Mouse (Mus musculus): Measurements from ENCODE around the gene Twf1. TPM values are rescaled to one million over a fixed set of nuclear protein-coding genes. Genes with fewer than 3 reads are reported as not detected.

Gene Twf1
- 57.1 TPM for polyA plus RNA-seq (2014; fragmentation: Illumina TruSeq; extraction: RNeasy Lipid Tissue Mini Kit (QIAGEN cat#74804); ENCODE audit: low read depth, low replicate concordance)

DNA sequence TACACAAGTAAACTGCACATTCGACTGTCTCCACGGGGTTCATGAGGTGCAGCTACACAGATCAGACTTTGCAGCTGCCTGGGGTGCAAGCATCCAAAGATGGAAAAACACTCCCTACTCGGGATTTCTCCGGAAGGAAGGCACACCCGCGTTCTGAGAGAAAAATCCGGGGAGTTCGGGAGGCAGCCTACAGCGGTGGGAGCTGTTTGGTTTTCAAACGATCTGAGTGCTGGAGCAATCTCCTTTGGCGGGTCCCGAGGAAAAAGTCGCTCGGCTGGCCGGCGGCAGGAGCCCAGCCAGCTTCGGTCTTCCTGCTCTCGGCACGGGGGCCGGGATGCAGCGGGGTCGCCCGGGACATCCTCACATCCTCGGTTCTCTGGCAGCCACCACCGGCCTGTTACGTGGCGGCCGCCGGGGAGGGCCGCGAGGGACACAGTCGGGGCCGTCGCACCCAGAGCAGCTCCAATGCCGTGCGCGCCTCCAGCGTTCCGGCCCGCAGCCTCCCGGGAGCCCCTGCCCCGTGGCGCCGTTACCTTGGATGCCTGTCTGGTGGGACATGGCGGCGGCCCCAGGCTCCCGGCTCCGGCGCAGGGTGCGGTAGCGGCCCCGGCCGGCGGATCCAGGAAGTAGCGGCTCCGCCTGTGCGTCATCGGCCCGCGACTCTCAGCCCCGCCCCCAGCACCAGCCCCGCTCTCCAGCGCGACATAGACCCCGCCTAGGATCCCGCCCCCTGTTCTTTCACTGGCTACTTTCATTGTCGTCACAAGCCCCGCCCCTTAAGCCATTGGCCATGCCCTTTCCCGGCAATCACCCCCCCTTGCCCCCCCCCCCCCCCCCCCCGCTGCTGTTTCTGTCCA, at the start of gene Twf1:
Gene Twf1 (minus strand): TSS at position 671 of the 857 bp plus-strand sequence.

DNA sequence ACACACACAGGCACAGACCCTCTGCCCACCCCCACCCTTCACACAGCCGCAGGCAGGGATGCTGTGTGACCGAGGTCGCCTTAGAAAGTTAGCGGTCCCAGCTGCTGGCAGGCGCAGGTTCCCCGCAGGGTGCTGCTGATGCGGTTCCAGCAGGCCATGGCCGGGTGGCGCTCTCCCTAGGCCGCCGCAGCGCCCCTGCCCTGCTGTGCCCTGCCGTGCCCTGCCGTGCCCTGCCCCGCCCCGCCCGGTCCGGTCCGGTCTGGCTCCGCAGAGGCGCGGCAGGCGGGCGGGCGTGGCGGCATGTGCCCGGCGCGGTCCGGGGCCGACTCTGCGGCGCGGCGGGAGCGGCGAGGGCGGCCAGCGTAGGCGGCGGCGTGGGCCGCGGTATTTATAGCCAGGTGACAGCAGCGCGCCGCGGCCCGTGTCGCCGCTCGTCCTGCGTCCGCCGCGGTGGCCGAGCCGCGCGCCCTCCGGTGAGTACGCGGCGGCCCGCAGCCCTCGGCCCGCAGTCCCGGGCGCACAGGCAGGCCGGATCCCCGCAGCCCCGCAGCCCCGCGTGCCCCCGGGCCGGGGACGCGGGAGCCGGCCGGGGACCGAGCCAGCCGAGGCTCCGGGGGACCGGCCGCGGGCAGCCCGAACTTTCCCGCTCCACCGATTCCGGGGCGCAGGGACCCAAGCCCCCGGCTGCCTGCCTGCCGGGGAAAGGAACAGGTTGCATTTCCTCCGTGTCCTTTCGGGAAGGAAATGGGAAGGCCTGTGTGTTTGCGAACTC, 39.3 kb upstream of the Twf1 start, which contains the start of gene Tmem117:
Gene Tmem117 (plus strand): TSS at position 403 of the 772 bp plus-strand sequence.

DNA sequence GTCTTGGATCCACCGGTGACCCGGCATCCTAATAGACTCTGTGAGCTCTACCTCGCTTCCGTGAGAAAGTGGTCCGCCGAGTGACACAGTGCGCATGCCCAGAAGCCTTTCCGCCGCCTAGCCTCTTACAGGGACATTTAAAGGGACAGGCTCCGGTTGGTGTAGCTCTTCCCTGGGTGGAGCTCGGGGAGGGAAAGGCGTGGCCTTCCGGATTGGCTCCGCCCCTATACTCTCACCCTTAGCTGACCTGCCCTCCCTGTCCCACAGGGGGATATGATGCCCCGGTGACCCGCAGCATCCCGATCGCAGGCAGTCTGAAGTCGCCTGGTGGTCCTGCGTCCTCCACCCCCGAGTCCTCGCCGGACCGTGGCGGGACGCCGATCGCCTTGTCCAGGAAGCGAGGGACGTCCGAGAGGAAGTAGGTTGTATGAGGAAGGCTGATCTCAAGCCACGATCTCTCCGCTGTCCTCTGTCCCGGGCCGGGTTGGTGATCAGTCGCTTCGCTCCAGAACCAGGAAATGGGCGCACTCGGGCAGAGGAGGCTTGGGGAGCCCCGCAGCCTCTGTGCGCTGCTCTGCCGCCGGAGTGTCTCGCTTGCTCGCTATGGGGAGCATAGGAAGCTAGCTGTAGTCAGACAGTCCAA, 46.2 kb downstream of the Twf1 start, which contains the start of the genes Pus7l and Irak4:
Gene Pus7l (minus strand): TSS at position 139 of the 643 bp plus-strand sequence.
Gene Irak4 (plus strand): TSS at position 235 of the 643 bp plus-strand sequence.

Other genes with a start within 250 kb of the Twf1 start
- gene Adamts20, start 124.5 kb downstream of the Twf1 start, polyA plus RNA-seq (2014; fragmentation: Illumina TruSeq; extraction: RNeasy Lipid Tissue Mini Kit (QIAGEN cat#74804); ENCODE audit: low read depth, low replicate concordance): 0.19 TPM
- gene Pus7l, start 46.3 kb downstream of the Twf1 start, polyA plus RNA-seq (2014; fragmentation: Illumina TruSeq; extraction: RNeasy Lipid Tissue Mini Kit (QIAGEN cat#74804); ENCODE audit: low read depth, low replicate concordance): 2.7 TPM
- 9.1 TPM for gene Irak4, start 46.2 kb downstream of the Twf1 start, polyA plus RNA-seq (2014; fragmentation: Illumina TruSeq; extraction: RNeasy Lipid Tissue Mini Kit (QIAGEN cat#74804); ENCODE audit: low read depth, low replicate concordance)
- gene Tmem117, start 39.3 kb upstream of the Twf1 start, polyA plus RNA-seq (2014; fragmentation: Illumina TruSeq; extraction: RNeasy Lipid Tissue Mini Kit (QIAGEN cat#74804); ENCODE audit: low read depth, low replicate concordance): 3.9 TPM

Data from adipose tissue, adult 10 weeks (tissue).